Mouse (Mus musculus) midbrain, postnatal 0 days (tissue): ENCODE results near the gene Mif4gd. TPM values are rescaled to one million over a fixed set of nuclear protein-coding genes. Genes with fewer than 3 reads are reported as not detected.

Experiments
- ATAC-seq: fragments of 200-750 bp; cut with Nextera tagmentation; 2 replicates; pipeline ENCODE4 v1.8.0; 2017; ENCODE audit warnings: moderate number of reproducible peaks, mild to moderate bottlenecking, moderate TSS enrichment, moderate library complexity; ENCODE audit not compliant: low FRiP score
- DNase-seq: peaks from one replicate; pipeline ENCODE4 v3.0.0-alpha.2; 2015; ENCODE audit warnings: low spot score
- H3K27ac ChIP-seq: fragments of 300-500 bp; sonication (generic); 2 replicates; pipeline ENCODE4 v1.5.1; 2014; ENCODE audit warnings: low read depth, mild to moderate bottlenecking, low read length, mixed read lengths
- H3K27me3 ChIP-seq: fragments of 300-500 bp; sonication (generic); 2 replicates; pipeline ENCODE4 v1.6.1; 2014; ENCODE audit warnings: low read length, control low read depth, mixed read lengths; ENCODE audit not compliant: insufficient read depth
- H3K36me3 ChIP-seq: fragments of 300-500 bp; sonication (generic); 2 replicates; pipeline ENCODE4 v1.6.1; 2014; ENCODE audit warnings: low read length, control low read depth, mixed read lengths; ENCODE audit not compliant: insufficient read depth
- H3K4me1 ChIP-seq: fragments of 300-500 bp; sonication (generic); 2 replicates; pipeline ENCODE4 v1.6.1; 2014; ENCODE audit warnings: mild to moderate bottlenecking, control low read depth, antibody characterized with exemption, low read length, mixed read lengths; ENCODE audit not compliant: insufficient read depth
- H3K4me2 ChIP-seq: fragments of 300-500 bp; sonication (generic); 2 replicates; pipeline ENCODE4 v1.6.1; 2014; ENCODE audit warnings: low read depth, mild to moderate bottlenecking, low read length, mixed read lengths; ENCODE audit not compliant: poor library complexity, severe bottlenecking
- H3K4me3 ChIP-seq: fragments of 300-500 bp; sonication (generic); 2 replicates; pipeline ENCODE4 v1.5.1; 2014; ENCODE audit warnings: low read depth, mild to moderate bottlenecking, low read length, moderate library complexity
- H3K9ac ChIP-seq: fragments of 300-500 bp; sonication (generic); replicated peaks from 2 replicates; pipeline ENCODE4 v1.6.1; 2014; ENCODE audit warnings: mild to moderate bottlenecking, low read length, moderate library complexity, mixed read lengths; ENCODE audit not compliant: poor library complexity, severe bottlenecking
- H3K9me3 ChIP-seq: fragments of 300-500 bp; sonication (generic); 2 replicates; pipeline ENCODE4 v1.6.1; 2016; ENCODE audit warnings: low read length, control low read depth
- CTCF ChIP-seq: IDR thresholded peaks from 2 replicates; pipeline ENCODE4 v1.5.1; 2016; ENCODE audit warnings: antibody characterized with exemption, mild to moderate bottlenecking
- WGBS: fragments of 180-500 bp; shearing (Covaris S2); extraction: QIAGEN DNeasy Blood & Tissue Kit; methylation state at CpG from one replicate; pipeline ENCODE4 v1.1.7; 2014; 5-methylcytosine and 5-hydroxymethylcytosine counted together
- polyA plus RNA-seq: library from polyadenylated mRNA; unstranded; fragments of >200 nt; fragmentation: Nextera tagmentation; extraction: Ambion mirVana; gene quantifications from 2 replicates; pipeline ENCODE4 v1.2.1, GENCODE M21; 2015
- total RNA-seq: library from RNA; depleted of rRNA; stranded (reverse); fragments of >200 nt; gene quantifications from 2 replicates; pipeline ENCODE4 v1.2.3, GENCODE M21; 2014

Gene Mif4gd
- total and polyA plus RNA-seq, 2 experiments from 2014 or later: 13.7 to 15.7 TPM

DNA sequence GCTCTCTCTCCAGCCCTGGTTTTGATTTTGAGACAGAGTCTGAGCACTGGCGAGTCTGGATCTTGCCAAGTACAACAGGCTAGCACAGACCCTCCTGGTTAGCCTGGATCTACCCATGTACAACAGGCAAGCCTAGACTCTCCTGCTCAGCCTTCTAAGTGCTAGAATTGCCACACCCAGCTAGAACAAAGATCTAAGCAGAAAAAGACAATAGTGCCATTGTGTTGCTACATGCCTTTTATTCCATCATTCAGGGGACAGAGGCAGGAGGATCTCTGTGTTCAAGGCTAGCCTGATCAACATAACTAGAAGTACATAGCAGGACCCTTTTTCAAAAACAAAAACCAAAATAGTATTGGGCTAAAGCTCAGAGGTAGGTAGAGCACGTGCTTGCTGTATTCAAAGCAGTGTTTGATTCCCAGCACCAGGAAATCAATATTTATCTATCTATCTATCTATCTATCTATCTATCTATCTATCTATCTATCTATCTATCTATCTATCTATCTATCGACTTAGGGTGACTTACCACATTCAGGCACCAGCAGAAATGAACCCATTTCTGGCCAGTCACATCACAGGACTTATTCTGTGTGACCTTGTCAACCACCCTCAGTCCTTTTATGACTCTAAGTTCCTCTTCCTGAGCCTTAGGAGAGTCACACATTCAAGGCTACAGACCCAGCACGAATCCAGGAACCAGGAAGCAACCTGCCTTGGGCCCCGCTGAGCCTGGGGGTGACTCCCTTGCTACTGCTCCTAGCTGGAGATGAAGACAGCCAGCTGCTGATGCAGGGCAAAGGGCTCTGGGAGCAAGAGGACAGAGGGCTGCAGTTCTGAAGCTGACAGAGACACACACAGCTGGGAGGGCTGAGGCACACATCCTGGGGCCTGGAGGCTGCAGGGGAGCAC, 26.0 kb upstream of the Mif4gd start:
- no peak overlapping the region for H3K9ac ChIP-seq
- H3K27ac ChIP-seq: no peak overlapping the region
- H3K9me3 ChIP-seq: no peaks in the 10 kb centered on the region
- H3K27me3 ChIP-seq: no peaks in the 10 kb centered on the region
- ATAC-seq (no peak), DNase-seq (no peak)
- no peaks in the 10 kb centered on the region for H3K4me1 ChIP-seq
- 83% methylated on average over 5 of the region's 5 CpGs for WGBS
- no peak overlapping the region for H3K4me2 ChIP-seq
- no peaks in the 10 kb centered on the region for H3K36me3 ChIP-seq
- TF ChIP-seq CTCF: no peak
- H3K4me3 ChIP-seq: no peak overlapping the region

DNA sequence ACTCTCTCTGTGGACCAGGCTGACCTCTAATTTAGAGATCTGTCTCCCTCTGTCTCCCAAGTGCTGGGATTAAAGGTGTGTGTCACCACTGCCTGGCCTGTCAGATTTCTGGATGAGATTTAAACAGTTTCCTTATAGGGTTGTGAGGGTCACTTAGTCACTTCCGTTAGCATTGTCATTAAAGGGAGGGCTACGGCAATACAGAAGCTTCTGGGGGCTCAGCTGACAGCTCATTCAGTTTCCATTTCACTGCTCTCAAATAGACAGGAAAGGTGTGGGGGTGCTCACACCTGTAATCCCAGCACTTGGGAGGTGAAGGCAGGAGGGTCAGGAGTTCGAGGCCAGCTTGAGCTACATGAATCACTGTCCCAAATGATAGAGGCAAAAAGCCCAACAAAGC, 24.2 kb upstream of the Mif4gd start:
- TF ChIP-seq CTCF: no peak
- H3K27ac ChIP-seq: no peak overlapping the region
- WGBS: 80% methylated on average over 3 of the region's 3 CpGs
- no peak for ATAC-seq
- no peaks in the 10 kb centered on the region for H3K27me3 ChIP-seq
- no peak for DNase-seq
- H3K9ac ChIP-seq: no peak overlapping the region
- no peak overlapping the region for H3K4me2 ChIP-seq
- no peaks in the 10 kb centered on the region for H3K9me3 ChIP-seq
- no peaks in the 10 kb centered on the region for H3K4me1 ChIP-seq
- H3K36me3 ChIP-seq: no peaks in the 10 kb centered on the region
- H3K4me3 ChIP-seq: no peak overlapping the region

DNA sequence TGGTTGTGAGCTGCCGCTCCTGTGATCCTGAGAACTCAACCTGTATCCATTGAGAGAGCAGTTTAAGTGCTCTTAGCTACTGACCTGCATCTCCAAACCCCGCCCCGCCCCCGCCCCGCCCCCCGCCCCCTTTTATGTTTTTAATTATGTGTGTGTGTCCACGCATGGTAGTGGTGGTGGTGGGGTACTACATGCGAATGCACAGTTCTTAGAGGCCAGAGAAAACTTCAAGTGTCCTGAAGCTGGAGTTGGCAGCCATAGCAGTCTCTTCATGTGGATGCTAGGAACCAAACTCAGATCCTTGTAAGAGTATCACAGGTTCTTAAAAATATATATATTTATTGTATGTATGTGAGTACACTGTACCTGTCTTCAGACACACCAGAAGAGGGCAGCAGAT, 22.7 kb upstream of the Mif4gd start:
- DNase-seq (no peak), ATAC-seq (no peak)
- Histone ChIP-seq H3K4me3 (no peak overlapping the region), H3K9me3 (no peaks in the 10 kb centered on the region), H3K27ac (no peak overlapping the region), H3K9ac (no peak overlapping the region), H3K27me3 (no peaks in the 10 kb centered on the region), H3K4me1 (no peaks in the 10 kb centered on the region), H3K4me2 (no peak overlapping the region), H3K36me3 (no peaks in the 10 kb centered on the region)
- no peak for TF ChIP-seq CTCF
- WGBS: 73% methylated on average over 8 of the region's 8 CpGs

DNA sequence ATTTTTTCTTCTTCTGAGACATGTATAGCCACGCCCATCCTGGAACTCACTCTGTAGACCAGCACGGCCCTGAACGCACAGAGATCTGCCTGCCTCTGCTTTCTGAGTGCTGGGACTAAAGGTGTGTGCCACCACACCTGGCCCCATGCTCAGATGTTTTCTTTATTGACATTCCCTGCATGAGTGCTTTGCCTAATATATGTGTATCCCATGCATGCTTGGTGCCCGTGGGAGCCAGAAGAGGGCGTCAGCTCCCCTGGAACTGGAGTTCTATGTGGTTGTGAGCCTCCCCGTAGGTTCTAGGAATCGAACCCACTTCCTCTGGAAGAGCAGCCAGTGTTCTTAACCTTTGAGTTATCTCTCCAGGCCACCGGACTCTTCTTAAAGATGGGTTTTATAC, 22.3 kb upstream of the Mif4gd start:
- no peaks in the 10 kb centered on the region for H3K36me3 ChIP-seq
- H3K9me3 ChIP-seq: no peaks in the 10 kb centered on the region
- H3K9ac ChIP-seq: no peak overlapping the region
- ATAC-seq (no peak), DNase-seq (no peak)
- WGBS: 89% methylated on average over 8 of the region's 8 CpGs
- H3K4me3 ChIP-seq: no peak overlapping the region
- no peaks in the 10 kb centered on the region for H3K4me1 ChIP-seq
- no peak for TF ChIP-seq CTCF
- no peaks in the 10 kb centered on the region for H3K27me3 ChIP-seq
- H3K4me2 ChIP-seq: no peak overlapping the region
- H3K27ac ChIP-seq: no peak overlapping the region

DNA sequence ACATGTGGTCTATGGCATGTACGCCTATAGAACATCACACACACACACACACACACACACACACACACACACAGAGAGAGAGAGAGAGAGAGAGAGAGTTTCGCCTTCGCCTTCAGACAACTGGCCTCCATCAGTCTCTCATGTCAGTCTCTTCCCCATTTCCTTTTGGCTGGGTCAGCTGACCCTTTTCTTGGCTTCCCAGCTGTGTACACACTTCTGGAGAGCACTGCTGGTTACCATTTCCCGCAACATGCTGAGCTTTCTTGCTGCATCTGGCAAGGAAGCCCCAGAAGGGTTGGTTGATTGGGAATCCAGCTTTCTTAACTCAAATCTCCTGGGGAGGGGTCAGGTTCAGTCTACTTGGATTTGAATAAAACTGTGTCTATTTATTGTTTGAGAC, 21.3 kb upstream of the Mif4gd start:
- Histone ChIP-seq H3K4me3 (no peak overlapping the region), H3K36me3 (no peaks in the 10 kb centered on the region), H3K9me3 (no peaks in the 10 kb centered on the region), H3K4me2 (no peak overlapping the region), H3K9ac (no peak overlapping the region), H3K27ac (no peak overlapping the region), H3K27me3 (no peaks in the 10 kb centered on the region), H3K4me1 (no peaks in the 10 kb centered on the region)
- ATAC-seq: no peak
- WGBS: 84% methylated on average over 4 of the region's 4 CpGs
- no peak for DNase-seq
- no peak for TF ChIP-seq CTCF

DNA sequence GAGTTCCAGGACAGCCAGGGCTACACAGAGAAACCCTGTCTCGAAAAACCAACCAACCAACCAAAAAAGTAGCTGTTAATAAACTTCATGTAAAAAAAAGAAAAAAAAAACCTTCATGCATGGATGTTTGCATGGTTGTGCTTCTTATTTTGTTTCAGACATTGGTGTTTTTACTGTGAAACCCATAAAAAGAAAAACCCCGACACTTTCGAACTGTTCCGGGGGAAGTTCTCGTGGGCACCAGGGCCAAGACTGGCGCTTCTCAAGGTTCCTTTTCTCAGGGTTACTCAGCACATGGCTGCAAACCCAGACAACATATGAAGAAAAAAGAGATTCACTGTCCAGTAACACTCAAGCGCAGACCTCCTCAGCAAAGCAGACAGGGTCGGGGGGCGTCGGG, 20.1 kb upstream of the Mif4gd start:
- H3K27me3 ChIP-seq: no peaks in the 10 kb centered on the region
- WGBS: 92% methylated on average over 10 of the region's 10 CpGs
- H3K9ac ChIP-seq: no peak overlapping the region
- H3K4me1 ChIP-seq: no peaks in the 10 kb centered on the region
- no peaks in the 10 kb centered on the region for H3K9me3 ChIP-seq
- H3K4me3 ChIP-seq: no peak overlapping the region
- no peaks in the 10 kb centered on the region for H3K36me3 ChIP-seq
- no peak for ATAC-seq
- TF ChIP-seq CTCF: no peak
- H3K4me2 ChIP-seq: no peak overlapping the region
- no peak for DNase-seq
- H3K27ac ChIP-seq: no peak overlapping the region
